ENCODE assay signal across 27 mouse cellular contexts in the genomic region with DNA sequence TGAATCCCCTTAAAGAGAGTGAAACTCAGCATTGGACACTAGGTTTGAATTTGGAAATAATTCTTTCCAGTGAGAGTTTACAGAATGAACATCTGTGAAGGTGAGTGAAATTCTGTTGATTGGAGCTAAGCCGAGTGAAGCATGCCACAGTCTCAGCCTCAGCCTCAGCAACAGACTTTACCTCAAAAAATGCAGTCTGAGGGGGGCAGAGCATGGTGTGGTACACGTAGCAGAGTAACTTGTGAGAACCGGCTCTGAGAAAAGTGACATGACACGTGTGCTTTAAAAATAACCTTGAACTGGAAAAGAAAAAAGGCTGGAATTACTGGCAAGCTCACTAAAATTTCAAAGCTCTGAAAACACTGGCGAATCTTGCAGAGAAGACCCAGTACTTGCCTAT.
DNase-seq lines count a peak whose midpoint lies in the region; ATAC-seq and TF ChIP-seq lines count a peak whose summit lies in the region.
"Had no signal": no experiment of that assay in that cellular context is flagged by ENCODE, and none has a peak within 500 bp of the region (broad histone marks: within the 10 kb centered on the region; RNA-seq: fewer than 3 reads in every experiment).

No protein-coding gene starts in this region.

- no peak overlapping the region for H3K4me2 ChIP-seq in kidney, postnatal 0 days (ENCODE audit: low read length)
- H3K4me2 ChIP-seq in kidney, embryonic 14.5 days (replicated peaks; ENCODE audit: low read depth, low read length) = no peak overlapping the region
- no peak overlapping the region for H3K4me2 ChIP-seq in liver, embryonic 11.5 days
- H3K4me2 ChIP-seq: embryonic facial prominence, embryonic 13.5 days; embryonic facial prominence, embryonic 15.5 days; forebrain, embryonic 13.5 days; forebrain, embryonic 15.5 days had no signal

- H3K4me3 ChIP-seq in kidney, postnatal 0 days (replicated peaks; ENCODE audit: low read depth, low read length) = no peak overlapping the region
- H3K4me3 ChIP-seq in kidney, embryonic 14.5 days (ENCODE audit: low read length) = no peak overlapping the region
- H3K4me3 ChIP-seq in liver, embryonic 11.5 days (ENCODE audit: low read depth, low read length) = no peak overlapping the region
- H3K4me3 ChIP-seq: embryonic facial prominence, embryonic 13.5 days; embryonic facial prominence, embryonic 15.5 days; erythroblast, embryonic 14.5 days; forebrain, embryonic 13.5 days; forebrain, embryonic 15.5 days had no signal

- H3K27ac ChIP-seq in kidney, postnatal 0 days = 0 out of 2 replicates have a peak overlapping the region, but pooled peaks have one; percentile 20
- H3K27ac ChIP-seq in kidney, embryonic 14.5 days (ENCODE audit: low read depth, low read length) = no peak overlapping the region
- H3K27ac ChIP-seq in liver, embryonic 11.5 days (ENCODE audit: low read depth, low read length) = no peak overlapping the region
- H3K27ac ChIP-seq: embryonic facial prominence, embryonic 13.5 days; embryonic facial prominence, embryonic 15.5 days; forebrain, embryonic 13.5 days; forebrain, embryonic 15.5 days had no signal

- no peaks in the 10 kb centered on the region for H3K9me3 ChIP-seq in kidney, postnatal 0 days (replicated peaks; ENCODE audit: low read length)
- H3K9me3 ChIP-seq in kidney, embryonic 14.5 days (ENCODE audit: control insufficient read depth, low read length) = no peaks in the 10 kb centered on the region
- H3K9me3 ChIP-seq in liver, embryonic 11.5 days (ENCODE audit: control insufficient read depth, low read length) = no peaks in the 10 kb centered on the region
- H3K9me3 ChIP-seq: embryonic facial prominence, embryonic 13.5 days; embryonic facial prominence, embryonic 15.5 days; forebrain, embryonic 13.5 days; forebrain, embryonic 15.5 days; G1E had no signal

- WGBS in kidney, postnatal 0 days = 51% methylated on average over 5 of the region's 5 CpGs
- WGBS in kidney, embryonic 14.5 days = 63% methylated on average over 5 of the region's 5 CpGs
- WGBS in liver, embryonic 11.5 days = 79% methylated on average over 5 of the region's 5 CpGs

- no peak for TF ChIP-seq CTCF in kidney, postnatal 0 days (IDR thresholded peaks at IDR 0.05; ENCODE audit: low read depth)

- no peaks in the 10 kb centered on the region for H3K36me3 ChIP-seq in kidney, postnatal 0 days (ENCODE audit: insufficient read depth, low read length)
- H3K36me3 ChIP-seq in kidney, embryonic 14.5 days (ENCODE audit: control insufficient read depth, insufficient read depth, low read length) = no peaks in the 10 kb centered on the region
- H3K36me3 ChIP-seq in liver, embryonic 11.5 days (ENCODE audit: control insufficient read depth, insufficient read depth, low read length) = no peaks in the 10 kb centered on the region
- H3K36me3 ChIP-seq: embryonic facial prominence, embryonic 13.5 days; embryonic facial prominence, embryonic 15.5 days; forebrain, embryonic 15.5 days had no signal

- 0 out of 2 replicates have a peak, but pooled peaks cover 2% of the 10 kb centered on the region for H3K4me1 ChIP-seq in kidney, postnatal 0 days (replicated peaks; ENCODE audit: insufficient read depth, low read length)
- 0 out of 2 replicates have a peak, but pooled peaks cover 3% of the 10 kb centered on the region for H3K4me1 ChIP-seq in kidney, embryonic 14.5 days (ENCODE audit: control insufficient read depth, insufficient read depth, low read length)
- peaks cover 5% of the 10 kb centered on the region; the same call in 1 of the 2 replicates for H3K4me1 ChIP-seq in liver, embryonic 11.5 days (replicated peaks; ENCODE audit: control insufficient read depth, insufficient read depth, low read length)
- H3K4me1 ChIP-seq: embryonic facial prominence, embryonic 13.5 days; embryonic facial prominence, embryonic 15.5 days; forebrain, embryonic 13.5 days; forebrain, embryonic 15.5 days had no signal

- no peaks in the 10 kb centered on the region for H3K27me3 ChIP-seq in kidney, postnatal 0 days (ENCODE audit: insufficient read depth, low read length)
- no peaks in the 10 kb centered on the region for H3K27me3 ChIP-seq in kidney, embryonic 14.5 days (ENCODE audit: control insufficient read depth, insufficient read depth, low read length)
- no peaks in the 10 kb centered on the region for H3K27me3 ChIP-seq in liver, embryonic 11.5 days (replicated peaks; ENCODE audit: control insufficient read depth, insufficient read depth, low read length)
- H3K27me3 ChIP-seq: CH12.LX; embryonic facial prominence, embryonic 13.5 days; embryonic facial prominence, embryonic 15.5 days; forebrain, embryonic 13.5 days; forebrain, embryonic 15.5 days; Patski had no signal

- no peak overlapping the region for H3K9ac ChIP-seq in kidney, postnatal 0 days (ENCODE audit: low read depth, low read length)
- no peak overlapping the region for H3K9ac ChIP-seq in kidney, embryonic 14.5 days (ENCODE audit: low read depth, low read length)
- no peak overlapping the region for H3K9ac ChIP-seq in liver, embryonic 11.5 days (ENCODE audit: low read depth, low read length)
- H3K9ac ChIP-seq: embryonic facial prominence, embryonic 13.5 days; embryonic facial prominence, embryonic 15.5 days; forebrain, embryonic 13.5 days; forebrain, embryonic 15.5 days had no signal

- DNase-seq in frontal cortex, postnatal 10 days (ENCODE audit: low spot score in 2 of 2) = no peak
- no peak for DNase-seq in kidney, postnatal 0 days (ENCODE audit: low spot score)
- peak; percentile 48 for DNase-seq in brain, adult 2 months (ENCODE audit: low read depth, low spot score)
- DNase-seq in telencephalon, adult 2 months (ENCODE audit: low read depth, low spot score) = peak; percentile 38
- DNase-seq in liver, embryonic 11.5 days (ENCODE audit: low spot score) = no peak
- DNase-seq: adrenal gland, adult 8-10 months; adrenal gland, postnatal 14 days; B cell, adult 2 months; cerebellum, adult 11 months; cerebellum, adult 18-20 months; cerebellum, adult 8-10 months; cerebellum, adult 9-11 months; cerebellum, postnatal 14 days; cerebellum, postnatal 36 days; embryo, embryonic 11 days had no signal

- ATAC-seq in frontal cortex, adult (ENCODE audit: low TSS enrichment) = peak; percentile 67; the same call in 1 of the 2 replicates
- no peak for ATAC-seq in kidney, postnatal 0 days (replicated peaks; ENCODE audit: low FRiP score, low read depth)
- ATAC-seq in kidney, embryonic 14.5 days (ENCODE audit: low FRiP score, low TSS enrichment) = no peak
- no peak for ATAC-seq in liver, embryonic 11.5 days (replicated peaks; ENCODE audit: low FRiP score)
- ATAC-seq: activated CD4-positive, CD25-positive, alpha-beta regulatory T cell, adult 4 months; CD4-positive, CD25-positive, alpha-beta regulatory T cell, adult 4 months; forebrain, embryonic 13.5 days; forebrain, embryonic 15.5 days; Patski had no signal

Comparison
In these comparisons a context has a peak if more than half of its experiments do, and no peak if none do; other contexts are left out.
1. DNase-seq: peak in brain, adult 2 months (single experiment) and telencephalon, adult 2 months (single experiment); none in frontal cortex, postnatal 10 days (0 of 2), kidney, postnatal 0 days (single experiment) and liver, embryonic 11.5 days (single experiment).